Mouse (Mus musculus) Muller cell, postnatal 12 days (primary cell): ENCODE results near the gene Mlxipl.

ENCODE experiments used
- DNase-seq: peaks from one replicate; pipeline ENCODE4 v3.0.0-alpha.2; 2015; ENCODE audit errors: inconsistent ontology term

Gene Mlxipl

GRCm38 (mm10) chr5:135183131-135183861 is 93.6 kb downstream of the Mlxipl start:
- peak; percentile 25 for DNase-seq

GRCm38 (mm10) chr5:135185016-135185415 is 95.3 kb downstream of the Mlxipl start:
- no peak for DNase-seq

- DNase-seq: no peak
Observed at GRCm38 (mm10) chr5:135185596-135185995, 95.9 kb downstream of the Mlxipl start.

GRCm38 (mm10) chr5:135186231-135186620 is 96.5 kb downstream of the Mlxipl start:
- no peak for DNase-seq

GRCm38 (mm10) chr5:135186621-135187348 is 97.1 kb downstream of the Mlxipl start, which contains the start of gene Baz1b:
Gene Baz1b, plus strand, starts transcription at chr5:135187264.
- peak; percentile 99 for DNase-seq

- no peak for DNase-seq
Observed at GRCm38 (mm10) chr5:135187349-135188213, 97.9 kb downstream of the Mlxipl start.
